Mouse (Mus musculus) lung, embryonic 16.5 days (tissue): ENCODE results near the gene Tex22. TPM values are rescaled to one million over a fixed set of nuclear protein-coding genes. Genes with fewer than 3 reads are reported as not detected.

Experiments
- ATAC-seq: fragments of 200-750 bp; cut with Nextera tagmentation; 2 replicates; pipeline ENCODE4 v1.8.0; 2017; ENCODE audit warnings: low read depth, mild to moderate bottlenecking, moderate library complexity
- H3K27ac ChIP-seq: fragments of 300-500 bp; sonication (generic); 2 replicates; pipeline ENCODE4 v1.5.1; 2014; ENCODE audit warnings: mild to moderate bottlenecking, control low read depth, low read length
- H3K27me3 ChIP-seq: fragments of 300-500 bp; sonication (generic); 2 replicates; pipeline ENCODE4 v1.6.1; 2014; ENCODE audit warnings: low read depth, low read length, mixed read lengths; ENCODE audit not compliant: control insufficient read depth, insufficient read depth
- H3K36me3 ChIP-seq: fragments of 300-500 bp; sonication (generic); 2 replicates; pipeline ENCODE4 v1.6.1; 2014; ENCODE audit warnings: low read length; ENCODE audit not compliant: control insufficient read depth, insufficient read depth
- H3K4me1 ChIP-seq: fragments of 300-500 bp; sonication (generic); replicated peaks from 2 replicates; pipeline ENCODE4 v1.6.1; 2014; ENCODE audit warnings: low read length, mixed read lengths; ENCODE audit not compliant: control insufficient read depth, insufficient read depth
- H3K4me2 ChIP-seq: fragments of 300-500 bp; sonication (generic); 2 replicates; pipeline ENCODE4 v1.6.1; 2014; ENCODE audit warnings: low read depth, low read length, control low read depth
- H3K4me3 ChIP-seq: fragments of 300-500 bp; sonication (generic); 2 replicates; pipeline ENCODE4 v1.5.1; 2014; ENCODE audit warnings: mild to moderate bottlenecking, low read length, control low read depth
- H3K9ac ChIP-seq: fragments of 300-500 bp; sonication (generic); 2 replicates; pipeline ENCODE4 v1.6.1; 2014; ENCODE audit warnings: low read length, control low read depth
- H3K9me3 ChIP-seq: fragments of 300-500 bp; sonication (generic); 2 replicates; pipeline ENCODE4 v1.6.1; 2016; ENCODE audit warnings: low read length; ENCODE audit not compliant: control insufficient read depth
- WGBS: fragments of 180-500 bp; shearing (Covaris S2); extraction: QIAGEN DNeasy Blood & Tissue Kit; methylation state at CpG from one replicate; pipeline ENCODE4 v1.1.7; 2014; 5-methylcytosine and 5-hydroxymethylcytosine counted together
- polyA plus RNA-seq: library from polyadenylated mRNA; unstranded; fragments of >200 nt; fragmentation: Nextera tagmentation; extraction: Ambion mirVana; gene quantifications from 2 replicates; pipeline ENCODE4 v1.2.1, GENCODE M21; 2015

The Tex22 gene
- polyA plus RNA-seq, result 0.15 TPM in 1 of 2 replicates, not detected in the other

- peaks cover 2% of the 10 kb centered on the region; the same call in 1 of the 2 replicates for H3K36me3 ChIP-seq
Observed at GRCm38 (mm10) chr12:113074329-113075062, at the start of gene Tex22. Gene Tex22 (plus strand): TSS chr12:113074502.

DNA sequence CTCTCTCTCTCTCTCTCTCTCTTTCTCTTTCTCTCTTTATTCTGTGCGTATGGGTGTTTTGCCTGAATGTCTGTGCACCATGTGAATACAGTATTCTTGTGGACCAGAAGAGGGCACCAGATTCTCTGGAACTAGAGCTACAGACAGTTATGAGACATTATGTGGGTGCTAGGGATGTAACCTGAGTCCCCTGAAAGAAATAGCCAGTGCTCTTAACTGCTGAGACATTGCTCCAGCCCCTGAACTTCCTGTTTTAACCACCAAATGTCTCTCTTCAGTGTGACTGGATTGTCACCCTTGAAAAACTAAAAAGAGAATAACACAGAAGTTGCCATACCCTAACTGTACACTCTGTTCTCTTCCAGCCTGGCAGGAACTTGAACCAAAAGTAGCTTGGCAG lies 47.7 kb upstream of the Tex22 start:
- WGBS, result 92% methylated on average over 1 of the region's 1 CpGs
- no peak for ATAC-seq
- no peak overlapping the region for H3K9ac ChIP-seq
- no peak overlapping the region for H3K27ac ChIP-seq
- no peaks in the 10 kb centered on the region for H3K4me1 ChIP-seq
- no peaks in the 10 kb centered on the region for H3K27me3 ChIP-seq
- no peak overlapping the region for H3K4me3 ChIP-seq
- H3K36me3 ChIP-seq, result no peaks in the 10 kb centered on the region
- no peaks in the 10 kb centered on the region for H3K9me3 ChIP-seq
- no peak overlapping the region for H3K4me2 ChIP-seq

More at GRCm38 (mm10) chr12:113074329-113075062, at the start of gene Tex22:
- Histone ChIP-seq H3K4me1 (peaks cover 17% of the 10 kb centered on the region; the same call in 1 of the 2 replicates), H3K4me3 (peak within 1 kb of the TSS; percentile 56), H3K9ac (peak within 1 kb of the TSS; percentile 73), H3K27me3 (no peaks in the 10 kb centered on the region), H3K4me2 (peak within 1 kb of the TSS; percentile 91), H3K9me3 (no peaks in the 10 kb centered on the region), H3K27ac (peak within 1 kb of the TSS; percentile 85)
- ATAC-seq, result peak; percentile 95
- 4% methylated on average over 32 of the region's 32 CpGs for WGBS

DNA sequence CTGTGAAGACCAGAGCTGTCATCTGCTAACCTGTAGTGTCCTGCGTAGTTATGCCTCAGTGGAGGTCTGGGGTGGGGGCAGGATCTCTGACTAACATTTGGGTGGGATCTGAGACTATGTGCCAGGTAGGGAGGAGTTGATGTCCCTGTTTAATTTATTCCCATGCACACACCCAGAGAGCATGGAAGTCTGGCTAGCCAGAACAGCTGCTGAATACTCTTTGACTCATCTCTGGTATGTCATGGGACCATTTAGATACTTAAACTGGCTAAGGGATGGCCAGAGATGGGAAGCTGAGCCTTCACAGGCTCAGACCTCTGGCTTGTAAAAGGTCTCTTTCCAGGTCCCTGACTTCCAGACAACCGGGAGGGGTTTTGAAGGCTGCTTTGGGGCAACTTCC lies 46.8 kb upstream of the Tex22 start:
- H3K9me3 ChIP-seq, result no peaks in the 10 kb centered on the region
- H3K4me3 ChIP-seq, result no peak overlapping the region
- H3K27me3 ChIP-seq, result no peaks in the 10 kb centered on the region
- no peaks in the 10 kb centered on the region for H3K36me3 ChIP-seq
- 88% methylated on average over 2 of the region's 2 CpGs for WGBS
- H3K4me1 ChIP-seq, result no peaks in the 10 kb centered on the region
- no peak overlapping the region for H3K27ac ChIP-seq
- no peak overlapping the region for H3K4me2 ChIP-seq
- ATAC-seq, result no peak
- H3K9ac ChIP-seq, result no peak overlapping the region

DNA sequence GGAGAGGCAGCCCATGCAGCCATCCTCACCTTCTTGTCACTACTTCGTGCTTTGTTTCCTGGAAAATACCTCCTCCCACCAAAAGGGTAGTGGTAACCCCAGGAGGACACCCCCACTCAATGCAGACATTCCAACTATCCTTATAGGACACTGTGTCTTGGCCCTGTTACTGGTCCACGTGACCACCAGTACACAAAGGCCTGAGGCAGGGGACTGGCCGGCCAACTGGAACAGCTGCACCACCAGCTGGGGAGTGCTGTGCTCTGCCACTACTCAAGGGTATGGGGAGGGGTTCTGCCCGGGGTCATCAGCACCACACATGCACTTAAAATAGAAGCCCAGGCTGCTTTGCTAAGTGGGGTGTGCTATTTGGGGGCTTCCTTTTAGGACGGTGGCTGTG lies 46.2 kb upstream of the Tex22 start:
- Histone ChIP-seq H3K4me1 (no peaks in the 10 kb centered on the region), H3K27ac (no peak overlapping the region), H3K4me3 (no peak overlapping the region), H3K9ac (no peak overlapping the region), H3K4me2 (no peak overlapping the region), H3K36me3 (no peaks in the 10 kb centered on the region), H3K27me3 (no peaks in the 10 kb centered on the region), H3K9me3 (no peaks in the 10 kb centered on the region)
- 73% methylated on average over 5 of the region's 5 CpGs for WGBS
- ATAC-seq, result no peak

DNA sequence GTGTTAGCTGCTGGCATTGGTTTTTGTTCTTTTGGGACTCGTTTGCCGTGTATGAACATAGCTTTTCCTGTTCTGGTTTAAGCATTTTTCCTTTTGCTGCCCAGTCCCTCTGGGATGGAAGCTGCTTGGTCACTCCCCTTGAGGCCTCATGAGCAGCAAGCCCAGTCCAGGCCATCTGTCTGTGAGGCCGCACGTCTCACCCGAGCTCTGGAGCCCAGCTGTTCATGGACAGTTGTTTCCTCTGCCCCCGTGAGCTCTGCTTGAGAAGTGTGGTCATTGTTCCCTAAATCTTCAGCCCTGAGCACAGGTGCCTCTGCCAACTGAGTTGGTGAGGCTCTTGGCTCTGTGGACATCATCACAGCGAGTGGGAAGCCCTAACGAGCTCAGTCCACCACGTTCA lies 45.4 kb upstream of the Tex22 start:
- Histone ChIP-seq H3K27me3 (no peaks in the 10 kb centered on the region), H3K4me1 (no peaks in the 10 kb centered on the region), H3K9ac (no peak overlapping the region), H3K36me3 (no peaks in the 10 kb centered on the region), H3K27ac (no peak overlapping the region), H3K4me3 (no peak overlapping the region), H3K9me3 (no peaks in the 10 kb centered on the region), H3K4me2 (no peak overlapping the region)
- ATAC-seq, result no peak
- WGBS, result 74% methylated on average over 9 of the region's 9 CpGs

DNA sequence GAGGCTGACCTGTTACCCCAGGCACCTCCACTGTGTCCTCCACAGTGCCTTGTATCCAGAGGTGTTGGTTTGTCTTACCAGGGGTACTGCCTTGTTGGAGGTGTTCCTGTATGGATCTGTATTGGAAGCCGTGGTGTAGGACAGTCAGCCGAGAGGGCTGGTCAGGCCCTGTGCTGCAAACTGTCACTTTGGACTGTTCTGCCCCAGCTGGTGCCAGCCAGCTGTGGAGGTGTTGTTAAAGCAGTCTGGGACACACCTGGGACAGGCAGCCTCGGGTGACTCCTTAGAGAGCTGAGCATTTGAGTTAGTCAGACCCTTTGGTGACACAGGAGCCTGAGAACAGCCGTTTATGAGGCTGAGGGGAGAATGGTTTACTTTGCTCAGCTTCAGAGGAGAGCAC lies 44.3 kb upstream of the Tex22 start:
- no peak for ATAC-seq
- WGBS, result 40% methylated on average over 4 of the region's 4 CpGs
- H3K4me1 ChIP-seq, result no peaks in the 10 kb centered on the region

DNA sequence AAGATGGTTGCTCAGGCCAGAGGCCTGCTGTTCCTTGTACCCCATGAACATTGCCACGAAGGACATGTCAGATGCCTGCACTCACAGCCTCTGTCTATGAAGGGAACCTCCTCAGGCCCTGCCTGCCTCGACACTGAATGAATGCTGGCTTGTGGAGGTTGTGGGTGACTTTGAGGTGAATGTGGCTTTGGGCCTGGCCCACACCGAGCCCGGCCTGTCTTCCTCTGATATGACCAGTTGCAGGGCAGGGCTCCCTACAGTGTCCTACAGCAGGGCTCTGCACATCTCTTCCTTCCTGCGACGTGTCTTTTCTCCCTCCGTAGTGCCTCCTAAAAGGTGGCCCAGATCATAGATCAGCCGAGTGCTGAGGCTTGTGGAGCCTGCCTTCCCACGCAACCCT lies 43.3 kb upstream of the Tex22 start:
- no peak for ATAC-seq
- H3K9me3 ChIP-seq, result no peaks in the 10 kb centered on the region
- WGBS, result 75% methylated on average over 9 of the region's 9 CpGs
- no peak overlapping the region for H3K4me3 ChIP-seq
- no peaks in the 10 kb centered on the region for H3K4me1 ChIP-seq
- no peak overlapping the region for H3K9ac ChIP-seq
- no peak overlapping the region for H3K27ac ChIP-seq
- H3K36me3 ChIP-seq, result no peaks in the 10 kb centered on the region
- H3K27me3 ChIP-seq, result no peaks in the 10 kb centered on the region
- no peak overlapping the region for H3K4me2 ChIP-seq

More for the DNA sequence above, 44.3 kb upstream of the Tex22 start:
- Histone ChIP-seq H3K27ac (no peak overlapping the region), H3K4me2 (no peak overlapping the region), H3K36me3 (no peaks in the 10 kb centered on the region), H3K27me3 (no peaks in the 10 kb centered on the region), H3K9me3 (no peaks in the 10 kb centered on the region), H3K4me3 (no peak overlapping the region), H3K9ac (no peak overlapping the region)

DNA sequence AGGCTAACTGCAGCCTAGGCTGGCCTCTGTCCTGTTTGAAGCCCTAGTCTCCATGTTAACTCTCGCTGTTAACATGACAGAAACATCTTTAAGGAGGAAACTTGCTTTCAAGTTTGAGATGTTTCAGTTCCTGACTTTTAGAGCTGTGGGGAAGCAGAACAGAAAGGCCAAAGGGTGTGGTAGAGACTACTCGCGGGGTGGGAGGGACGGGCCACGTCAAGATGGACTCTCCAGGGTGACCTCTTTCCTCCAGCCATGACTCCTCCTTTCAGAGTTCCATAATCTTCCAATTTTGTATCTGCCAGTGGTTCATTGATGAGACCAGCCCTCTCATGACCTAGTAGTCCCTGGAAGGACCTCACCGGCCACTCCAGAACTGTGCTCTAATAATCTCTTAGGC lies 42.9 kb upstream of the Tex22 start:
- no peaks in the 10 kb centered on the region for H3K27me3 ChIP-seq
- no peak overlapping the region for H3K4me3 ChIP-seq
- no peak overlapping the region for H3K9ac ChIP-seq
- no peak overlapping the region for H3K27ac ChIP-seq
- no peaks in the 10 kb centered on the region for H3K36me3 ChIP-seq
- no peak overlapping the region for H3K4me2 ChIP-seq
- 83% methylated on average over 6 of the region's 6 CpGs for WGBS
- no peaks in the 10 kb centered on the region for H3K4me1 ChIP-seq
- ATAC-seq, result no peak
- no peaks in the 10 kb centered on the region for H3K9me3 ChIP-seq

DNA sequence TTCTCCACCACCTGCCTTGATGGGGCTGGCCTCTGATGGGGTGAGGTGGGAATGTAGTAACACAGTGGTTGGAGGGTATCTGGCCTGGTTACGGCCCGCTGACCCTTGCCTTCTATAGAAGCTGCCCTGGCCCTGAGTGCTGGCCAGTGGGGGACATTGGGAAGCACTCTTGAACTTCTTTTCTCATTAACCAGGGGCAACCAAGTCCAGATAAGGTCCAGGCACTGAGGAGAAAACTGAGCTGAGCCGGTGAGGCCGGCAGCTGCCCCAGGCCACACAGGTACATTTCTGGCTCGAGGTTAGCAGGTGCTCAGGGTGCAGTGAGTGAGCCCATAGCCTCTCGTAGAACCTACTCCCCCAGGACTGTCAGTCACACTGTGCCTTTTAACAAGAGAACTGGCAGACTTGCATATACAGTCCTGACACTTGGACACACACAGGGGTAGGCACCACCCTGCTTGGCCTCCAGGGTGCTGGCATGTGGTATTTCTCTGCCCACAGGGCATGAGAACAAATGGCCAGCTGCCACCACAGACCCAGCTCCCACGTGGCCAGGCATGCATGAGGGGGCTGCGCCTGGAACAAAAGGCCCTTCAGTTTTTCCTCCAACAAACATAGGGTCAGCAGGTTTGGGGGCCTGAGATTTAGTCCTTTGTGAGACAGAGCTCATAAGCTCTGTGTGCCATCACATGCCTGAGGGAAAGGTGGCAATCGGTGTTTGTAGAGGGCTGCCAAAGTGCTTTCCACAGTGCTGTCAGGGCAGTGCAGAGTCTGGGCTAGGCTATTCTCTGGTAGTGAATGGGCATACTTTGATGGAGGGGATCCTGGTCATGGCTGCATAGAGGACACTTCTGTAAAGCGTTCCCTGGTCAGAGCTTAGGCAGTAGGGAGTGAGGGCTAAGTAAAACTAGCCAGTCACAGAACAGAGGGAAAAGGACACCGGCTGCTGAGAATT lies 41.7 kb upstream of the Tex22 start:
- Histone ChIP-seq H3K4me1 (no peaks in the 10 kb centered on the region), H3K9me3 (no peaks in the 10 kb centered on the region), H3K9ac (no peak overlapping the region), H3K4me3 (no peak overlapping the region), H3K36me3 (no peaks in the 10 kb centered on the region), H3K27ac (no peak overlapping the region), H3K27me3 (no peaks in the 10 kb centered on the region), H3K4me2 (no peak overlapping the region)
- 68% methylated on average over 11 of the region's 11 CpGs for WGBS
- ATAC-seq, result 0 out of 2 replicates have a peak, but pooled peaks have one; percentile 26
